Mouse (Mus musculus) neural tube, embryonic 14.5 days (tissue): ENCODE measurements at regions not wholly inside any gene's neighbourhood (a gene's known extent, or its start where the extent isn't known, plus 50 kb on each side); places are given as distances from the start of the nearest gene placed in this dataset.

ENCODE experiments used
- ATAC-seq: fragments of 200-750 bp; cut with Nextera tagmentation; 2 replicates; pipeline ENCODE4 v1.8.0; 2017; ENCODE audit warnings: low read depth, mild to moderate bottlenecking, moderate TSS enrichment, moderate library complexity
- H3K27ac ChIP-seq: fragments of 300-500 bp; sonication (generic); 2 replicates; pipeline ENCODE4 v1.5.1; 2014; ENCODE audit warnings: low read depth, mild to moderate bottlenecking, control low read depth, low read length, moderate library complexity, mixed read lengths
- H3K27me3 ChIP-seq: fragments of 300-500 bp; sonication (generic); 2 replicates; pipeline ENCODE4 v1.6.1; 2014; ENCODE audit warnings: low read length; ENCODE audit not compliant: control insufficient read depth, insufficient read depth
- H3K36me3 ChIP-seq: fragments of 300-500 bp; sonication (generic); 2 replicates; pipeline ENCODE4 v1.6.1; 2014; ENCODE audit warnings: low read length, mixed read lengths; ENCODE audit not compliant: control insufficient read depth, insufficient read depth
- H3K4me1 ChIP-seq: fragments of 300-500 bp; sonication (generic); 2 replicates; pipeline ENCODE4 v1.6.1; 2014; ENCODE audit warnings: low read length; ENCODE audit not compliant: control insufficient read depth, insufficient read depth
- H3K4me2 ChIP-seq: fragments of 300-500 bp; sonication (generic); 2 replicates; pipeline ENCODE4 v1.6.1; 2014; ENCODE audit warnings: mild to moderate bottlenecking, low read depth, low read length, control low read depth
- H3K4me3 ChIP-seq: fragments of 300-500 bp; sonication (generic); 2 replicates; pipeline ENCODE4 v1.5.1; 2014; ENCODE audit warnings: low read depth, low read length, control low read depth, mixed read lengths
- H3K9ac ChIP-seq: fragments of 300-500 bp; sonication (generic); replicated peaks from 2 replicates; pipeline ENCODE4 v1.6.1; 2014; ENCODE audit warnings: low read depth, mild to moderate bottlenecking, control low read depth, low read length, mixed read lengths
- H3K9me3 ChIP-seq: fragments of 300-500 bp; sonication (generic); 2 replicates; pipeline ENCODE4 v1.6.1; 2016; ENCODE audit warnings: low read length; ENCODE audit not compliant: control insufficient read depth
- WGBS: fragments of 180-500 bp; shearing (Covaris S2); extraction: QIAGEN DNeasy Blood & Tissue Kit; methylation state at CpG from one replicate; pipeline ENCODE4 v1.1.7; 2014; 5-methylcytosine and 5-hydroxymethylcytosine counted together

GRCm38 (mm10) chr9:59095626-59096025 is 59.4 kb upstream of the Neo1 start:
- Histone ChIP-seq H3K4me2 (no peak overlapping the region), H3K9ac (no peak overlapping the region), H3K4me1 (no peaks in the 10 kb centered on the region), H3K27ac (peak overlapping the region; percentile 34; the same call in 1 of the 2 replicates), H3K36me3 (no peaks in the 10 kb centered on the region), H3K9me3 (no peaks in the 10 kb centered on the region), H3K27me3 (no peaks in the 10 kb centered on the region), H3K4me3 (no peak overlapping the region)
- WGBS = 40% methylated on average over 7 of the region's 7 CpGs
- no peak for ATAC-seq

DNA sequence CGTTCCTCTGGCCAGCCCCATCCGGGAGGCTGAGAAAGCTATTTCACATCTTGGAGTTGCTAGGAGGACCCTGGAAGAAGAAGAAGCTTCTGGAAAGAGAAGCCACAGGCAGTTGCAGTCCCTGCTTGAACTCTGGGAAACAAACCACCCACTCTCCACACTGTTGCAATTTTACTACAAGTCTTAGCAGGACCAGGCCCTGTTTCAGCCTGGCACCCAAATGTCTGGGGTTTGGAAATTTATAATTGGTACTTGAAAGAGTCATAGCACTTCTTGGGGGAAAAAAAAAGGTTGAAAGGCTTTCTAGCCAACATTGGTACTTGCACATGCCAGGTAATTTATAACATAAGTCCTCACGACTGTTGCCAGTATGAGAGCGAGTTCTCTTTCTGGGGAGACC is 57.9 kb upstream of the Neo1 start:
- no peaks in the 10 kb centered on the region for H3K27me3 ChIP-seq
- no peaks in the 10 kb centered on the region for H3K36me3 ChIP-seq
- no peaks in the 10 kb centered on the region for H3K9me3 ChIP-seq
- no peak overlapping the region for H3K4me2 ChIP-seq
- 67% methylated on average over 4 of the region's 4 CpGs for WGBS
- H3K4me1 ChIP-seq = no peaks in the 10 kb centered on the region
- H3K4me3 ChIP-seq = no peak overlapping the region
- no peak for ATAC-seq
- H3K9ac ChIP-seq = no peak overlapping the region
- no peak overlapping the region for H3K27ac ChIP-seq

DNA sequence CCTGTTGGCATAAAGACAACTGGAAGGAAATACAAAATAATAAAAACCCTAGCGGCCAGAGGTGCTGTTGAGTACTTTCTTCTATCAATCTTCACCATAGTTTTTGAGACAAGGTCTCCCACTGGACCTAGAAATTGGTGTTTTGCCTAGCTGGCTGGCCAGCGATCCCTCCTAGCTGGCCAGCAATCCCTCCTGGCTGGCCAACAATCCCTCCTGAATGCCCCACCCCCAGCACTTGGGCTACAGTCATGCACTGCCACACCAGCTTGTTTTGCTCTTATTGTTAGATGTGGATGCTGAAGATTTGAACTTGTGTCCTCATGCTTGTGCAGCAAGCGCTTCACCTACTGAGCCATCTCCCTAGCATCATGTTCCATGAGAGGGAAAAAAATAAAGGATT is 54.9 kb upstream of the Neo1 start:
- H3K27ac ChIP-seq = no peak overlapping the region
- H3K27me3 ChIP-seq = no peaks in the 10 kb centered on the region
- no peak for ATAC-seq
- H3K4me3 ChIP-seq = no peak overlapping the region
- no peaks in the 10 kb centered on the region for H3K4me1 ChIP-seq
- H3K36me3 ChIP-seq = no peaks in the 10 kb centered on the region
- H3K9me3 ChIP-seq = no peaks in the 10 kb centered on the region
- H3K9ac ChIP-seq = no peak overlapping the region
- 96% methylated on average over 3 of the region's 3 CpGs for WGBS
- no peak overlapping the region for H3K4me2 ChIP-seq

GRCm38 (mm10) chr9:59087704-59088103 is 51.5 kb upstream of the Neo1 start:
- no peak for ATAC-seq
- Histone ChIP-seq H3K9ac (no peak overlapping the region), H3K4me2 (no peak overlapping the region), H3K27ac (no peak overlapping the region), H3K9me3 (no peaks in the 10 kb centered on the region), H3K4me3 (no peak overlapping the region), H3K27me3 (no peaks in the 10 kb centered on the region), H3K36me3 (no peaks in the 10 kb centered on the region), H3K4me1 (no peaks in the 10 kb centered on the region)
- WGBS = 90% methylated on average over 3 of the region's 3 CpGs

DNA sequence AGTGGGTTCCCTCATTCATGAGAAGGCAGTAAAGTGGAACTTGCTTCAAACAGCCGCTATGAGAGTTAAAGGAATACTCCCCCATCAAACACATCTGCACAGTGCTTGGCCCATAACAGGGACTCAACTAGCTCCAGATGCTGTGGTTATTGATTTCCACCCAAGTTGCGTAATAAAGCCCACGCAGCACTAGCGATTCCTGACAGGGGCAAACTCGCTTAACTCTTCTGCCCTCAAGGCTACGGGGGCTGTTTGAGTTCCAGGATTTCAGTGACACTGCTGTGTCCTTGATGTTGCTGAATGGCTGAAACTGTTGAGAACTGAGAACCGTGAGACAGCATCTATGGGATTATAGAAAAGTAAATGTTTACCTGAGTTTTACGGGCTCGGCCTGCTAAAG is 50.9 kb upstream of the Neo1 start:
- ATAC-seq = no peak
- H3K27me3 ChIP-seq = no peaks in the 10 kb centered on the region

DNA sequence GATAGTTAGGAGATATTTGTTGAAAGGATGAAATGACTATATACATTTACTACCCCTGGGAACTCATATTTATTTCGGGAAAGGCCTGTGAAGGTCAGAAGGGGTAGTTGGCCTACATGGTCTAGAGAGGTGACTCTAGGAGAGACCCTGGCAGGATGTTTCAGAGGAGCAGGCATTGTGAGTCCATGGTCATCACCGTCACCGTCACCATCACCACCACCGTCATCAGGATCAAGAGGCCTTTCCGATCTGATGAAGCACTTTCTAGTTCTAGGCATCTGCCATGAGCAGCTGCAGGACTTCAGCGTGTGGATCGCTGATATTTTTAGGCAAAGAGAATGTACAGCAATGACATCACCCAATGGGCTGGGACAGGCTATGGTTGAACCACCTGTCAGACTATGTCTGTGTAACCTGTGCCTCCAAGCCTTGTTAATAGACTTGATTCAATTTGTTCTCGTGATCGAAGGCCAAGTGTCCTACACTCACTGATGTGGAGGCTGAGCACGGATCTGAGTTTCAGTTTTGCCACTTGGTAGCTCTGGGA is 50.4 kb upstream of the Neo1 start:
- no peaks in the 10 kb centered on the region for H3K36me3 ChIP-seq
- no peaks in the 10 kb centered on the region for H3K4me1 ChIP-seq
- no peak overlapping the region for H3K27ac ChIP-seq
- no peak overlapping the region for H3K9ac ChIP-seq
- no peaks in the 10 kb centered on the region for H3K9me3 ChIP-seq
- H3K4me2 ChIP-seq = no peak overlapping the region
- H3K27me3 ChIP-seq = no peaks in the 10 kb centered on the region
- no peak for ATAC-seq
- no peak overlapping the region for H3K4me3 ChIP-seq
- WGBS = 95% methylated on average over 10 of the region's 10 CpGs

More for the DNA sequence above, 50.9 kb upstream of the Neo1 start:
- H3K9ac ChIP-seq = no peak overlapping the region
- H3K9me3 ChIP-seq = no peaks in the 10 kb centered on the region
- no peak overlapping the region for H3K4me2 ChIP-seq
- no peaks in the 10 kb centered on the region for H3K4me1 ChIP-seq
- no peak overlapping the region for H3K27ac ChIP-seq
- H3K36me3 ChIP-seq = no peaks in the 10 kb centered on the region
- no peak overlapping the region for H3K4me3 ChIP-seq
- 80% methylated on average over 9 of the region's 9 CpGs for WGBS
